Mouse (Mus musculus) midbrain, postnatal 0 days (tissue): ENCODE data around the gene Slc38a1. TPM values are rescaled to one million over a fixed set of nuclear protein-coding genes. Genes with fewer than 3 reads are reported as not detected.
A peak's percentile ranks its signal among the peaks of the same experiment; 100 is the strongest.

Experiments used
- ATAC-seq: fragments of 200-750 bp; cut with Nextera tagmentation; 2 replicates; pipeline ENCODE4 v1.8.0; 2017; ENCODE audit warnings: moderate number of reproducible peaks, mild to moderate bottlenecking, moderate TSS enrichment, moderate library complexity; ENCODE audit not compliant: low FRiP score
- DNase-seq: peaks from one replicate; pipeline ENCODE4 v3.0.0-alpha.2; 2015; ENCODE audit warnings: low spot score
- H3K27ac ChIP-seq: fragments of 300-500 bp; sonication (generic); 2 replicates; pipeline ENCODE4 v1.5.1; 2014; ENCODE audit warnings: low read depth, mild to moderate bottlenecking, low read length, mixed read lengths
- H3K27me3 ChIP-seq: fragments of 300-500 bp; sonication (generic); 2 replicates; pipeline ENCODE4 v1.6.1; 2014; ENCODE audit warnings: low read length, control low read depth, mixed read lengths; ENCODE audit not compliant: insufficient read depth
- H3K36me3 ChIP-seq: fragments of 300-500 bp; sonication (generic); 2 replicates; pipeline ENCODE4 v1.6.1; 2014; ENCODE audit warnings: low read length, control low read depth, mixed read lengths; ENCODE audit not compliant: insufficient read depth
- H3K4me1 ChIP-seq: fragments of 300-500 bp; sonication (generic); 2 replicates; pipeline ENCODE4 v1.6.1; 2014; ENCODE audit warnings: mild to moderate bottlenecking, control low read depth, antibody characterized with exemption, low read length, mixed read lengths; ENCODE audit not compliant: insufficient read depth
- H3K4me2 ChIP-seq: fragments of 300-500 bp; sonication (generic); 2 replicates; pipeline ENCODE4 v1.6.1; 2014; ENCODE audit warnings: low read depth, mild to moderate bottlenecking, low read length, mixed read lengths; ENCODE audit not compliant: poor library complexity, severe bottlenecking
- H3K4me3 ChIP-seq: fragments of 300-500 bp; sonication (generic); 2 replicates; pipeline ENCODE4 v1.5.1; 2014; ENCODE audit warnings: low read depth, mild to moderate bottlenecking, low read length, moderate library complexity
- H3K9ac ChIP-seq: fragments of 300-500 bp; sonication (generic); replicated peaks from 2 replicates; pipeline ENCODE4 v1.6.1; 2014; ENCODE audit warnings: mild to moderate bottlenecking, low read length, moderate library complexity, mixed read lengths; ENCODE audit not compliant: poor library complexity, severe bottlenecking
- H3K9me3 ChIP-seq: fragments of 300-500 bp; sonication (generic); 2 replicates; pipeline ENCODE4 v1.6.1; 2016; ENCODE audit warnings: low read length, control low read depth
- CTCF ChIP-seq: IDR thresholded peaks from 2 replicates; pipeline ENCODE4 v1.5.1; 2016; ENCODE audit warnings: antibody characterized with exemption, mild to moderate bottlenecking
- WGBS: fragments of 180-500 bp; shearing (Covaris S2); extraction: QIAGEN DNeasy Blood & Tissue Kit; methylation state at CpG from one replicate; pipeline ENCODE4 v1.1.7; 2014; 5-methylcytosine and 5-hydroxymethylcytosine counted together
- polyA plus RNA-seq: library from polyadenylated mRNA; unstranded; fragments of >200 nt; fragmentation: Nextera tagmentation; extraction: Ambion mirVana; gene quantifications from 2 replicates; pipeline ENCODE4 v1.2.1, GENCODE M21; 2015
- total RNA-seq: library from RNA; depleted of rRNA; stranded (reverse); fragments of >200 nt; gene quantifications from 2 replicates; pipeline ENCODE4 v1.2.3, GENCODE M21; 2014

The Slc38a1 gene
- total and polyA plus RNA-seq, 2 experiments from 2014 or later: 75.2 to 91.2 TPM

- Histone ChIP-seq H3K4me2 (peak overlapping the region; percentile 88), H3K9me3 (no peaks in the 10 kb centered on the region), H3K36me3 (no peaks in the 10 kb centered on the region), H3K4me1 (peaks cover 16% of the 10 kb centered on the region), H3K27ac (peak overlapping the region; percentile 100), H3K4me3 (peak overlapping the region; percentile 82), H3K9ac (peak overlapping the region; percentile 100), H3K27me3 (no peaks in the 10 kb centered on the region)
- peak; percentile 74 for DNase-seq
- ATAC-seq: peak; percentile 41; the same call in 1 of the 2 replicates
- WGBS: 5% methylated on average over 16 of the region's 16 CpGs
- TF ChIP-seq CTCF: no peak
Measured at GRCm38 (mm10) chr15:96640291-96640985, 2.3 kb downstream of the Slc38a1 start.

DNA sequence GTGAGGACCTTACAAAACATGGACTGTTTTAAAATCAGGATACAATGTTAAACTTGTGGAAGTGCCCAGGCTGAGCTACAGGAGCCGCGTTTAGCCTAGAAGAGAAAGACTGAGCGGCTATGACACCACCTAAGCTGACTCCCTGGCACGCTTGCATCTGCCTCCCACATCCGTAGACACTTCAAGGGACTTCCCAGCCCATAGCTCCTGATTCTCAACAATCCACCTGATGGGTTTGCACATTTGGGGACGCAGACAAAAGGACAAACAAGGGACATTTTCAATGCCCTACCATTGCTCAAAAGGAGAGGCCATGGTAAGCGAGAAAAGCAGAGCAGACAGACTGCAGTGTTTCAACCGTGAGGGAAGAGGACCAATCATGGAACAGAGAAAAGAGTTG, 3.1 kb downstream of the Slc38a1 start:
- no peak for TF ChIP-seq CTCF
- Histone ChIP-seq H3K36me3 (no peaks in the 10 kb centered on the region), H3K9ac (peak overlapping the region; percentile 100; the same call in 1 of the 2 replicates), H3K27ac (no peak overlapping the region; the same call in 1 of the 2 replicates), H3K9me3 (no peaks in the 10 kb centered on the region), H3K4me1 (peaks cover 16% of the 10 kb centered on the region), H3K4me2 (peak overlapping the region; percentile 88), H3K27me3 (no peaks in the 10 kb centered on the region), H3K4me3 (peak overlapping the region; percentile 82)
- ATAC-seq (no peak), DNase-seq (no peak)
- 41% methylated on average over 8 of the region's 8 CpGs for WGBS

DNA sequence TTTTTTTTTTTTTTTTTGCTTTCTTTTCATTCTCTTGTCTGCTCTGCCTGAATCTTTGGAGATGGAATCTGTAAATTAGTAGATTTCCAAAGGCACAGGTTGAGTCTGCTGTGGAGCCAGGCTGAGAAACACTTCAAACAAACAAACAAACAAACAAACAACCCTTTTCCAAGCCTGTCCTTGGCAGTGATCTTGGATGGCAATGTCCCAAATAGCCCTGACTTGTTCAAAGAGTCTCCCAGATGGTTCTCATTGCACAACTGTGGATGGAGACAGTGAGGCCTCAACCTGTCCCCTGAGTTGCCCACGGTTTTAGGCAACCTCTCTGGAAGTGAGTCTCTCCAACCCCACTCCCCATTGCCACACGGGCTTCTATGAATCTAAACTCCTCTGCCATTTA, 4.1 kb downstream of the Slc38a1 start:
- peaks cover 16% of the 10 kb centered on the region for H3K4me1 ChIP-seq
- ATAC-seq (no peak), DNase-seq (peak; percentile 43)
- H3K27ac ChIP-seq: no peak overlapping the region
- H3K27me3 ChIP-seq: no peaks in the 10 kb centered on the region
- peak overlapping the region; percentile 88 for H3K4me2 ChIP-seq
- H3K9ac ChIP-seq: no peak overlapping the region
- H3K4me3 ChIP-seq: peak overlapping the region; percentile 82; the same call in 1 of the 2 replicates
- no peak for TF ChIP-seq CTCF
- no peaks in the 10 kb centered on the region for H3K9me3 ChIP-seq
- H3K36me3 ChIP-seq: no peaks in the 10 kb centered on the region
- 82% methylated on average over 2 of the region's 2 CpGs for WGBS

- 70% methylated on average over 10 of the region's 10 CpGs for WGBS
- DNase-seq: no peak
Measured at GRCm38 (mm10) chr15:96638173-96638572, 4.5 kb downstream of the Slc38a1 start.

DNA sequence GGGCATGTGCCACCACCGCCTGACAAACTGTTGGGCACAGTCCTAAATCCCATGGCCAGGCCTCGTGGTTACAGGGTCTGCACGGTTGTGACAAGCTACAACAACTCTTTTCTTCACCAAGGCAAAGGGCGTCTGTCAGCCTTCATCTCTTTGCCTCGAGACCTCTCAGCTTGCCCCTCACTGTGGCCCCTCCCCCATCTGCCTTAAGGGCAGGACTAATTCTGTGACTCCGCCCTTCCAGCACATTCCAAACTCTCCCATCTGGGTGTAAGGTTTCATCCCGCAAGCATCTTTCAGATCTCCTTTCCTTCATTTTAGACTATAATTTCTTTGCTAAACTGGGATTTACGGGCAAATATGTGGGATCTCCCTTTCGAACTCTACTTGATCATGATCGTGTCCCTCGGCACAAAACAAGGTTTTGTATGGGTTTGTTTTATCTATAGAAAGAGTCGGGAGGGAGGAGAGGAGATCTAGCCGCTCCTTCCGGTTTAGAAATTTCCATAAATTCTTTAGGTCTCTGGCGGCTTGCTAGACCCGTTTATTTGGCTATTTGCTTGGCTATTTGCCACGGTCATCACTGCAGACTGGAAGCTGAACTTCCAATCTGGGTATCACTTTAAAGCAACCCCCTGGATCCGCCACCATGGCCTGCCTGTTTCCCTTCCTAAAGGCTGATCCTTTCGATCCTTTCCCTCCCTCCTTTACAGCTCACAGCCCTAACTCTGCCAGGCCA, 7.9 kb downstream of the Slc38a1 start:
- ATAC-seq (no peak), DNase-seq (no peak)
- no peaks in the 10 kb centered on the region for H3K9me3 ChIP-seq
- H3K4me3 ChIP-seq: no peak overlapping the region
- no peak overlapping the region for H3K4me2 ChIP-seq
- 94% methylated on average over 19 of the region's 19 CpGs for WGBS
- peaks cover 16% of the 10 kb centered on the region for H3K4me1 ChIP-seq
- no peak overlapping the region for H3K9ac ChIP-seq
- no peaks in the 10 kb centered on the region for H3K36me3 ChIP-seq
- no peak overlapping the region for H3K27ac ChIP-seq
- TF ChIP-seq CTCF: no peak
- H3K27me3 ChIP-seq: no peaks in the 10 kb centered on the region

More at GRCm38 (mm10) chr15:96638173-96638572, 4.5 kb downstream of the Slc38a1 start:
- H3K4me3 ChIP-seq: no peak overlapping the region
- no peak overlapping the region for H3K9ac ChIP-seq
- ATAC-seq: no peak
- TF ChIP-seq CTCF: no peak
- H3K4me2 ChIP-seq: peak overlapping the region; percentile 20; the same call in 1 of the 2 replicates
- no peaks in the 10 kb centered on the region for H3K36me3 ChIP-seq
- no peaks in the 10 kb centered on the region for H3K9me3 ChIP-seq
- H3K27me3 ChIP-seq: no peaks in the 10 kb centered on the region
- peaks cover 16% of the 10 kb centered on the region for H3K4me1 ChIP-seq
- no peak overlapping the region for H3K27ac ChIP-seq

DNA sequence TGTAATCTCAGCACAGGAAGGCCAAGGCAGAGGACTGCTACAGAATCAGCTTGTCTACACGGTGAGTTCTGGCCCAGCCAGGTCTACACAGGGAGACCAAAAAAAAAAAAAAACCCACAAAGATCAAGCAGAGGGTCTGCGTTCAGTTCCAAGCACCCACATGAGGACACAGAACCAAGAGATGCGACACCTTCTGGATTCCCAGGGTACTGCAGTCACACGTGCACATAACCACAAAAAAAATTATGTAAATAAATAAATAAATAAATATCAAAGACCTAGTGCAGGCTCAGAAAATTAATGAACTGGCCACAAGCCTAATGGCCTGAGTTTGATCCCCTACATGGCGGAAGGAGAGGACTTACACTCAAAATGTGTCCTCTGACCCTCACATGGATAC, 10.5 kb downstream of the Slc38a1 start:
- Histone ChIP-seq H3K4me1 (no peaks in the 10 kb centered on the region), H3K27me3 (no peaks in the 10 kb centered on the region), H3K9me3 (no peaks in the 10 kb centered on the region), H3K36me3 (no peaks in the 10 kb centered on the region), H3K9ac (no peak overlapping the region), H3K4me2 (no peak overlapping the region), H3K4me3 (no peak overlapping the region), H3K27ac (no peak overlapping the region)
- WGBS: 96% methylated on average over 5 of the region's 5 CpGs
- DNase-seq: no peak
- peak; percentile 23; the same call in 1 of the 2 replicates for TF ChIP-seq CTCF
- no peak for ATAC-seq
